Mouse (Mus musculus): ENCODE results near the gene Ifngr2. TPM values are rescaled to one million over a fixed set of nuclear protein-coding genes. Genes with fewer than 3 reads are reported as not detected.

Gene Ifngr2
- polyA plus RNA-seq, 1 experiment = 162 TPM

DNA sequence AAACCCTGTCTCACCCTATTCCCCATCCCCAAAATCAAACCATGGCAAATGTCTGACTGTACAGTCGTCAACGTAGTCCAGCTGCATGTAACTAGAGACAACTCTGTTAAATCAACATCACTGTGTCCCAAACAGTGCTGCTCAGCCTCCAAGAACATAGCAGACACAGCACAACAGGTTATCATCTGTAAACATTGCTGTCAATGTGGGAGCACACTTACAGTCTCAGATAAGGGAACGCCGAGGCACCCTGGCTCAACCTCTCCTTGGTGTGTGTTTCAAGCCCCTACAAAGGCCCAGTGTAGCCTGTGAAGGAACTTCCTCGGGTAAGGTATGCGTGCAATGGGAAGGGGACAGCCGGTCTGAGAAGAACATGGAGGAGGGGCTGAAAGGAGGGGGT is 29.9 kb upstream of the Ifngr2 start:
- H3K36me3 ChIP-seq (ENCODE audit: control insufficient read depth, insufficient read depth, low read length) = no peaks in the 10 kb centered on the region
- no peaks in the 10 kb centered on the region for H3K4me1 ChIP-seq (ENCODE audit: control insufficient read depth, insufficient read depth, insufficient read length, low read length)
- no peaks in the 10 kb centered on the region for H3K27me3 ChIP-seq (ENCODE audit: control insufficient read depth, insufficient read depth, low read length)
- TF ChIP-seq CTCF (IDR thresholded peaks at IDR 0.05; ENCODE audit: extremely low read depth, insufficient read length, insufficient replicate concordance, low read depth, low read length) (no peak), POLR2A (IDR thresholded peaks at IDR 0.05; ENCODE audit: low read depth, low read length) (no peak)
- H3K27ac ChIP-seq (ENCODE audit: insufficient read depth, low read depth, low read length) = no peak overlapping the region
- WGBS = 65% methylated on average over 7 of the region's 7 CpGs
- H3K4me3 ChIP-seq (ENCODE audit: low read depth, low read length) = no peak overlapping the region

DNA sequence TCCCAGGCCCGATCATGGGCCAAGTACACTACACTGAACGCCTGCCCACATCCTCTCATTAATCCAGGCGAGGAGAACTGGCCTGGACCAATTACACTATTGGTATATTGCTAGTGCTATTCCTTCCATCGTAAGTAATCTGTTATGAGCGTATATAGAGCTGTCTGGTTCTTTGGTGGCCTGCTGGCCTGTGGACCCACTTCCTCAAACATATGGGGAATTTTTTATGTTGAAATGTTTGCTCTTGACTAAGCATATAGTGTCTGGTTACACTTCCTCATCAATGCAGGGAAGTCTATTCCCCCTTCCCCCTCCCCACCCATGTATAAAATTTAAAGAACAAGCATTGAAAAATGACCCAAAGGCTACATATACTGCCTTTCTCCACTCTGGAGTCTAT is 24.8 kb upstream of the Ifngr2 start:
- peak overlapping the region; percentile 68 for H3K27ac ChIP-seq (ENCODE audit: insufficient read depth, low read depth, low read length)
- H3K27me3 ChIP-seq (ENCODE audit: control insufficient read depth, insufficient read depth, low read length) = no peaks in the 10 kb centered on the region
- TF ChIP-seq CTCF (IDR thresholded peaks at IDR 0.05; ENCODE audit: extremely low read depth, insufficient read length, insufficient replicate concordance, low read depth, low read length) = no peak
- no peak for TF ChIP-seq POLR2A (IDR thresholded peaks at IDR 0.05; ENCODE audit: low read depth, low read length)
- H3K4me3 ChIP-seq (ENCODE audit: low read depth, low read length) = no peak overlapping the region
- no peaks in the 10 kb centered on the region for H3K36me3 ChIP-seq (ENCODE audit: control insufficient read depth, insufficient read depth, low read length)
- peaks cover 15% of the 10 kb centered on the region; the same call in 1 of the 2 replicates for H3K4me1 ChIP-seq (ENCODE audit: control insufficient read depth, insufficient read depth, insufficient read length, low read length)
- WGBS = 78% methylated on average over 5 of the region's 5 CpGs

DNA sequence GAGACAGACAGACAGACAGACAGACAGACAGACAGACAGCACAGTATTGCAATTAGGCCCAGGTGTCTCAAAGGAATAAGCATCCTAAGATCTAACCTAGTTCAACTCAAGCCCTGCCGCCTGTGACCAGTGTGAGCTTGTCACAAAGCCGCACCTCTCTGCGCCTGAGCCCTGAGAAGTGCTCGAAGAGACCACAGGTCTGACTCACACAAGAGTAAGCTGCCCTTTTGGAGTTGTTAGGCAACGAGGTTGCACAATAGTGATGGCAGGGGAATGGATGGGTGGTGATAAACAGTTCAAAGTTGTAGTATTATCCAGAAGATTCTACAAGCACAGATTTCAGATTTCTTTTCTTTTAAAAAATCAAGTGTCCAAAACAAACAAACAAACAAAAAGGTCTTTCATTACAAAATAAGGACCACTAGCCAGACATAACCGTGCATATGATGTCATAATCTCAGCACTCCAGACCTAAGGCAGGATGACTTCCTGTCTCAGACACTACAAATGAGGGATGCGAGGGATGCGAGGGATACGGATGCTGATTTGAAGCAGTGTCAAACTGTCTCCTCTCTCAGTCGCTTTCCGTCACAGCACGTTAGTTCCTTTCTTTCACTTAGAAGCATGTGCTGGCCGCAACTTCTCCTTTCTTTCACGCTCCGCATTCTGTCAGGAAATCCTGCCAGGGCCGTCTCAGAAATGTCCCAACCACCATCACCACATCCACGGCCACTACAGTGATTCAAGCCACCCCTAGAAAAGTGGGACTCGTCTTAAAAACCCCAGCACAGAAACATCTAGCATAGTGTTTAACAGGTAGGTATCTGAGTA is 24.2 kb upstream of the Ifngr2 start:
- H3K27ac ChIP-seq (ENCODE audit: insufficient read depth, low read depth, low read length) = peak overlapping the region; percentile 68
- 73% methylated on average over 18 of the region's 18 CpGs for WGBS
- no peak for TF ChIP-seq CTCF (IDR thresholded peaks at IDR 0.05; ENCODE audit: extremely low read depth, insufficient read length, insufficient replicate concordance, low read depth, low read length)
- no peak for TF ChIP-seq POLR2A (IDR thresholded peaks at IDR 0.05; ENCODE audit: low read depth, low read length)
- peaks cover 15% of the 10 kb centered on the region; the same call in 1 of the 2 replicates for H3K4me1 ChIP-seq (ENCODE audit: control insufficient read depth, insufficient read depth, insufficient read length, low read length)
- H3K4me3 ChIP-seq (ENCODE audit: low read depth, low read length) = no peak overlapping the region
- no peaks in the 10 kb centered on the region for H3K36me3 ChIP-seq (ENCODE audit: control insufficient read depth, insufficient read depth, low read length)
- H3K27me3 ChIP-seq (ENCODE audit: control insufficient read depth, insufficient read depth, low read length) = no peaks in the 10 kb centered on the region

DNA sequence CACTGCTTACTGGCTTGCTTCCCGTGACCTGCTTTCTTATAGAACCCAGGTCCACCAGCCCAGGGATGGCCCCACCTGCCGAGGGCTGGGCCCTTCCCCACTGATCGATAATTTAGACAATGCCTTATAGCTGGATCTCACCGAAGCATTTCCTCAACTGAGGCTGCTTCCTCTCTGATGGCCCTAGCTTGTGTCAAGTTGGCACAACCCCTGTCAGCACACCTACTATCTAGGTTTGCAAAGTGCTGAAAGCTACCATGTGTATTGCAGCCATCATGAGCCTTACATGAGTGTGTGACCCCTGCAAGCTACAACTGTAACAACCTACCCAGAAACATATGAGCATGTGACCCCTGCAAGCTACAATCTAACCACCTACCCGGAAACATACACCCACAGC is 22.7 kb upstream of the Ifngr2 start:
- Histone ChIP-seq H3K27ac (ENCODE audit: insufficient read depth, low read depth, low read length) (peak overlapping the region; percentile 35; the same call in 1 of the 2 replicates), H3K4me1 (ENCODE audit: control insufficient read depth, insufficient read depth, insufficient read length, low read length) (peaks cover 15% of the 10 kb centered on the region; the same call in 1 of the 2 replicates), H3K36me3 (ENCODE audit: control insufficient read depth, insufficient read depth, low read length) (no peaks in the 10 kb centered on the region), H3K4me3 (ENCODE audit: low read depth, low read length) (no peak overlapping the region), H3K27me3 (ENCODE audit: control insufficient read depth, insufficient read depth, low read length) (no peaks in the 10 kb centered on the region)
- no peak for TF ChIP-seq CTCF (IDR thresholded peaks at IDR 0.05; ENCODE audit: extremely low read depth, insufficient read length, insufficient replicate concordance, low read depth, low read length)
- no peak for TF ChIP-seq POLR2A (IDR thresholded peaks at IDR 0.05; ENCODE audit: low read depth, low read length)
- WGBS = 47% methylated on average over 5 of the region's 5 CpGs

DNA sequence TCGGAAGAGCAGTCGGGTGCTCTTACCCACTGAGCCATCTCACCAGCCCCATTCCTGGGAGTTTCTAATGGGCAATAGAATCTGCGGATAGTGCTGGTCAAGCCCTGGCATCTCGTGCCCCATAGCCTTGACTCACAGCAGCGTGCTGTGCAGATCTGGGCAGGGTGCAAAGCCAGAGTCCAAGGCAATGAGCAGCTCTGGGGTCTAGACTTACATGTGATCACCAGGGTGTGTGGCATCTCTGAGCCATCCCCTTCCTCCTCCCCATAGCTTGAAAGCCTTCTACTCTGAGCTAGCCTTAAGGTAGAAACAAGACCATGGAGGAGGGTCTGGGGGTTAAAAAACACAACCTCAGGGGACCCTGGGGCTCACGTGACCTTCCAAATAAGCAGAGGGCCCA is 20.6 kb upstream of the Ifngr2 start:
- 92% methylated on average over 6 of the region's 6 CpGs for WGBS
- no peaks in the 10 kb centered on the region for H3K27me3 ChIP-seq (ENCODE audit: control insufficient read depth, insufficient read depth, low read length)
- H3K4me3 ChIP-seq (ENCODE audit: low read depth, low read length) = no peak overlapping the region
- H3K36me3 ChIP-seq (ENCODE audit: control insufficient read depth, insufficient read depth, low read length) = no peaks in the 10 kb centered on the region
- no peak overlapping the region for H3K27ac ChIP-seq (ENCODE audit: insufficient read depth, low read depth, low read length)
- TF ChIP-seq CTCF (IDR thresholded peaks at IDR 0.05; ENCODE audit: extremely low read depth, insufficient read length, insufficient replicate concordance, low read depth, low read length) = no peak
- TF ChIP-seq POLR2A (IDR thresholded peaks at IDR 0.05; ENCODE audit: low read depth, low read length) = no peak
- peaks cover 15% of the 10 kb centered on the region; the same call in 1 of the 2 replicates for H3K4me1 ChIP-seq (ENCODE audit: control insufficient read depth, insufficient read depth, insufficient read length, low read length)

DNA sequence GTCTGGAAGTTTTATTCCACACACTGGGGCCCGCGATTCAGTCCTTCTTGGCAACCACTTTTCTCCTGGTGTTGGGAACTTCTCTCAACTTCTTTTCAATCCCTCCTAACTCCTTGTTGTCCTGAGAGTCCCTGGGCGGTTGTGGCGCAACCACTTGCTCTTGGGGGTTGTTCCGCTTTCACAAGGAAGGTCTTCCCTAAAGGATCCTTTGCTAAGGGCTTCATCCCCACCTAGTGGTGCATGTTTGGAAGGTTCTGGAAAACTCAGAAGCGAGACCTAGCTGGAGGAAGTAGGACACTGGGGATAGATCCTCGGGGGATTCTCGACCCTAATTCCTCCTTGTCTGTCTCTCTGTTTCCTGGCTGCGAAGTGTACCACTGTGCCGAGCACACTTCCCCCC is 19.8 kb upstream of the Ifngr2 start:
- no peak overlapping the region for H3K4me3 ChIP-seq (ENCODE audit: low read depth, low read length)
- no peak overlapping the region for H3K27ac ChIP-seq (ENCODE audit: insufficient read depth, low read depth, low read length)
- H3K36me3 ChIP-seq (ENCODE audit: control insufficient read depth, insufficient read depth, low read length) = no peaks in the 10 kb centered on the region
- no peaks in the 10 kb centered on the region for H3K27me3 ChIP-seq (ENCODE audit: control insufficient read depth, insufficient read depth, low read length)
- H3K4me1 ChIP-seq (ENCODE audit: control insufficient read depth, insufficient read depth, insufficient read length, low read length) = peaks cover 15% of the 10 kb centered on the region; the same call in 1 of the 2 replicates
- WGBS = 69% methylated on average over 10 of the region's 10 CpGs
- TF ChIP-seq CTCF (IDR thresholded peaks at IDR 0.05; ENCODE audit: extremely low read depth, insufficient read length, insufficient replicate concordance, low read depth, low read length) (peak; percentile 24; the same call in 1 of the 2 replicates), POLR2A (IDR thresholded peaks at IDR 0.05; ENCODE audit: low read depth, low read length) (no peak)

DNA sequence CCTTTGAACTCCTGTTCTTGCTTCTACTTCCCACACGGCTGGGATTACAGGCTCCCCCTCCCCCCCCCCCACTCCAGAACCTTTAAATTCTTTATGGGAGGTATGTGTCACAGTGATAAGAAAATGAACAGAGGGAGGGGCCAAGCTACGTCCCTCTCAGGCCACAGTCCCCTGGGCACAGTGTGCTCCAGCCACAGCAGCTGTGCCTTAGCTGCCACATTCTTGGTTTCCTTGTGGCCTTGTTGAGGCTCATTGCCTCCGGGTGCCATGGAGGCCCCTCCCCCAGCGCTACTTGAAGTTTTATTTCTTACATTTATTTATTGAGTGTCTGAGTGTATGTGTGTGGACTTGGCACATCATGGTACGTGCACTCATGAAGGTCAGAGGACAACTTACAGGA is 19.4 kb upstream of the Ifngr2 start:
- 23% methylated on average over 5 of the region's 5 CpGs for WGBS
- TF ChIP-seq CTCF (IDR thresholded peaks at IDR 0.05; ENCODE audit: extremely low read depth, insufficient read length, insufficient replicate concordance, low read depth, low read length) = no peak
- TF ChIP-seq POLR2A (IDR thresholded peaks at IDR 0.05; ENCODE audit: low read depth, low read length) = no peak
- Histone ChIP-seq H3K27me3 (ENCODE audit: control insufficient read depth, insufficient read depth, low read length) (no peaks in the 10 kb centered on the region), H3K27ac (ENCODE audit: insufficient read depth, low read depth, low read length) (no peak overlapping the region), H3K4me1 (ENCODE audit: control insufficient read depth, insufficient read depth, insufficient read length, low read length) (peaks cover 17% of the 10 kb centered on the region; the same call in 1 of the 2 replicates), H3K36me3 (ENCODE audit: control insufficient read depth, insufficient read depth, low read length) (no peaks in the 10 kb centered on the region), H3K4me3 (ENCODE audit: low read depth, low read length) (no peak overlapping the region)
